Mouse (Mus musculus) forebrain, embryonic 15.5 days (tissue): ENCODE data around the gene Tat. TPM values are rescaled to one million over a fixed set of nuclear protein-coding genes. Genes with fewer than 3 reads are reported as not detected.
A peak's percentile ranks its signal among the peaks of the same experiment; 100 is the strongest.

Experiments used
- ATAC-seq: fragments of 200-750 bp; cut with Nextera tagmentation; replicated peaks from 2 replicates; pipeline ENCODE4 v1.8.0; 2017; ENCODE audit warnings: mild to moderate bottlenecking, moderate TSS enrichment, moderate library complexity
- H3K27ac ChIP-seq: fragments of 300-500 bp; sonication (generic); replicated peaks from 2 replicates; pipeline ENCODE4 v1.5.1; 2015; ENCODE audit warnings: mild to moderate bottlenecking, inconsistent platforms
- H3K27me3 ChIP-seq: fragments of 300-500 bp; sonication (generic); 2 replicates; pipeline ENCODE4 v1.6.1; 2015; ENCODE audit warnings: inconsistent platforms
- H3K36me3 ChIP-seq: fragments of 300-500 bp; sonication (generic); 2 replicates; pipeline ENCODE4 v1.6.1; 2015; ENCODE audit warnings: mild to moderate bottlenecking, inconsistent platforms
- H3K4me1 ChIP-seq: fragments of 300-500 bp; sonication (generic); 2 replicates; pipeline ENCODE4 v1.6.1; 2015; ENCODE audit warnings: inconsistent platforms
- H3K4me2 ChIP-seq: fragments of 300-500 bp; sonication (generic); replicated peaks from 2 replicates; pipeline ENCODE4 v1.6.1; 2015; ENCODE audit warnings: mild to moderate bottlenecking, inconsistent platforms
- H3K4me3 ChIP-seq: fragments of 300-500 bp; sonication (generic); 2 replicates; pipeline ENCODE4 v1.5.1; 2015; ENCODE audit warnings: mild to moderate bottlenecking, inconsistent platforms
- H3K9ac ChIP-seq: fragments of 300-500 bp; sonication (generic); replicated peaks from 2 replicates; pipeline ENCODE4 v1.6.1; 2015; ENCODE audit warnings: mild to moderate bottlenecking, inconsistent platforms
- H3K9me3 ChIP-seq: fragments of 300-500 bp; sonication (generic); 2 replicates; pipeline ENCODE4 v1.6.1; 2016; ENCODE audit warnings: inconsistent platforms
- WGBS: fragments of 180-500 bp; shearing (Covaris S2); methylation state at CpG from one replicate; pipeline ENCODE4 v1.1.7; 2015; ENCODE audit warnings: mixed read lengths; 5-methylcytosine and 5-hydroxymethylcytosine counted together
- polyA plus RNA-seq: library from polyadenylated mRNA; unstranded; fragments of >200 nt; fragmentation: Nextera tagmentation; extraction: Ambion mirVana; gene quantifications from 2 replicates; pipeline ENCODE4 v1.2.1, GENCODE M21; 2015

Gene Tat
- polyA plus RNA-seq, 1 experiment from 2014 or later, result not detected

DNA sequence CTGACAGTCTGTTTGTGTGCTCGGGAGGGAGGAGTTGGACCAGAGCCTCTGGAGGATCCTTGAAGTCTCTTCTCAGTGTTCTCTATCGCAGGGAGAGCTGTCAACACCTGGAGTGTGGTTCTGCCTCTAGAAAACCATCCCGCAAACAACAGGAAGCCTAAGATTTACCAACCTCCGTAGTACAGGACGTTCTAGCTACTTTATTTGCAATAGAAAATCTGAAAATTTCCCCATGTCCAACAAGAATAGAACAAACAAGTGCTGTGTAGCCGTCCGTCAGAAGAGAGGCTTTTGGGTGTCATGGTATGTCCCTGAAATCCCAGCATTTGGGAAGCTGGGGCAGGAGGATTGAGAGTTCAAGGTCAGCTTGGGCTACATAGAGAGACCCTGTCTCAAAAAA, 2.5 kb upstream of the Tat start:
- H3K27ac ChIP-seq, result no peak overlapping the region

DNA sequence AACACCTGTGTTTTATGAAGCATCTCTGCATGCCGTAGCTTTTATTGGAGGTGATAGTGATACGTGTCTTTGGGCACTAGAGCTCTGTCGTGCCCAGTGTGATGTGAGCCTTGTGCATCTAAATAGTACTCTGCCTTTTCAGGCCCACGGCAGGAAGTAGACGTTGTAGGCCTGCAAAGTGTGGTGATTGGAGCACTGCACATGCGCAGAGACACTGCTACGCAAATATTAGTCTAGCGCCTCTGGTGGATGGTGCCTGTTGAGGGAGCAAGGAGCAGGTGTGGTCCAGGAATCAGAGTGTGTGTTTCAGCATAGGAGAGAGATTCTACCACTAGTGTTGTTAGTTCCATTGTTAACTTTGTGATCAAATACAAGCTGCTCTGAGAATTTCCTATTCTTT, 1.1 kb upstream of the Tat start:
- Histone ChIP-seq H3K27ac (no peak overlapping the region), H3K36me3 (no peaks in the 10 kb centered on the region), H3K27me3 (no peaks in the 10 kb centered on the region), H3K4me1 (peaks cover 4% of the 10 kb centered on the region), H3K9me3 (no peaks in the 10 kb centered on the region), H3K9ac (no peak overlapping the region), H3K4me2 (no peak overlapping the region), H3K4me3 (no peak overlapping the region)
- no peak for ATAC-seq
- 93% methylated on average over 8 of the region's 8 CpGs for WGBS

More for the DNA sequence above, 2.5 kb upstream of the Tat start:
- WGBS, result 81% methylated on average over 7 of the region's 7 CpGs
- Histone ChIP-seq H3K36me3 (no peaks in the 10 kb centered on the region), H3K27me3 (no peaks in the 10 kb centered on the region), H3K4me1 (peaks cover 11% of the 10 kb centered on the region), H3K9ac (no peak overlapping the region), H3K4me3 (no peak overlapping the region), H3K4me2 (no peak overlapping the region), H3K9me3 (no peaks in the 10 kb centered on the region)
- no peak for ATAC-seq

DNA sequence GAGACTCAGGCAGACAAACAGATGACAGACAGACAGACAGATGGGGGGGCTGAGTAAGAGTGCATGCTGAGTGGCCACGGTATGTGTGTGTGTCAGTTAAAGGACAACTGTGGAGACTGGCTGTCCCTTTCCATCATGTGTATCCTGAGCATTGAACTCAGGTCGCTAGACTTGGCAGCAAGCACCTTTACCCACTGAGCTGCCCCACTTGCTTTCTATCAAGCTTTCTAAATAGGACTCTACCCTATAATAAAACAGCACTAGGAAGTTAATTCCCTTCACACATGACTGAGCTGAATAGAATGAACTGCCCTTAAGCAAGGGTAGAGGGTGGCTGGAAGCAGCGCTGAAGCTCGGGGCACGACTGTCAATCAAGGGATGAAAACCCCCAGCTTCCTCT, 1.9 kb downstream of the Tat start:
- Histone ChIP-seq H3K4me1 (no peaks in the 10 kb centered on the region), H3K9ac (no peak overlapping the region), H3K27me3 (no peaks in the 10 kb centered on the region), H3K4me2 (no peak overlapping the region), H3K9me3 (no peaks in the 10 kb centered on the region), H3K27ac (no peak overlapping the region), H3K4me3 (no peak overlapping the region), H3K36me3 (no peaks in the 10 kb centered on the region)
- ATAC-seq, result no peak
- WGBS, result 74% methylated on average over 5 of the region's 5 CpGs

DNA sequence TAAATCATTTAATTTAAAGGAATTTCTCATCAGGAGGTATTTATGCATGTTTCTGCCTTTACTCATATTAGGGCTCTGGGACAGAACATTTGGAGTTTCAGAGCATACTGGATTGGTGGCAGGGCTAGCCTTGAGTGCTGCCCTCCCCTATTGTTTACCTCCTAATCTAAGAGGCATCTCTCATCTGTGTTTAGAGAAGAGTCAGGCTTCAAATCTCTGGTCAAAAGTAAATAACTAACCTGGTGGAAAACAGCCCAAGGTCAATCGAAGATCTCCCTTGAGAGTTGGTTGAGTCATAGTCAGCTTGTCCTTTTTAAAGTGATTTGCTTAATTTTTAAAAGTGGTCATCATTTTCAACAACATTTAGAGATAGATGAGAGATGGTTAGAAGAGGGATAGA, 2.7 kb downstream of the Tat start:
- no peak overlapping the region for H3K9ac ChIP-seq
- H3K4me1 ChIP-seq, result no peaks in the 10 kb centered on the region
- H3K27ac ChIP-seq, result no peak overlapping the region
- H3K27me3 ChIP-seq, result no peaks in the 10 kb centered on the region
- no peaks in the 10 kb centered on the region for H3K36me3 ChIP-seq
- no peak overlapping the region for H3K4me3 ChIP-seq
- no peaks in the 10 kb centered on the region for H3K9me3 ChIP-seq
- ATAC-seq, result no peak
- 81% methylated on average over 1 of the region's 1 CpGs for WGBS
- no peak overlapping the region for H3K4me2 ChIP-seq

DNA sequence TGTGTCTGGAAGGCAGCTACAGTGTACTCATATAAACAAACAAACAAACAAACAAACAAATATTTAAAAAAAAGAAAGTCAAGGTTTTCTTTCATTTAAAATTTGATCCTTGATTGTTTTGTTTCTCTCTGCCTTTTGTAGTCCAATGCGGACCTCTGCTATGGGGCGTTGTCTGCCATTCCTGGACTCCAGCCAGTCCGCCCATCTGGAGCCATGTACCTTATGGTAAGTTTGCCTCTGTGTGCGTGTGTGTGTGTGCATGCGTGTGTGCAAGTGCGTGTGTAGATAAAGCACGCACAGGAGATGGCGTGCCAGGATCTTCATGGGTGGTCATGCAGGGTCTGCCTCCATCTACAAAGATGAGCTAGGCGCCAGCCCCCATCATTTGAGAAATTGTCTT, 7.1 kb downstream of the Tat start:
- H3K27me3 ChIP-seq, result no peaks in the 10 kb centered on the region
- no peaks in the 10 kb centered on the region for H3K36me3 ChIP-seq
- no peaks in the 10 kb centered on the region for H3K9me3 ChIP-seq
- ATAC-seq, result no peak
- no peak overlapping the region for H3K4me3 ChIP-seq
- no peak overlapping the region for H3K4me2 ChIP-seq
- H3K9ac ChIP-seq, result no peak overlapping the region
- H3K27ac ChIP-seq, result no peak overlapping the region
- no peaks in the 10 kb centered on the region for H3K4me1 ChIP-seq
- WGBS, result 76% methylated on average over 9 of the region's 9 CpGs

DNA sequence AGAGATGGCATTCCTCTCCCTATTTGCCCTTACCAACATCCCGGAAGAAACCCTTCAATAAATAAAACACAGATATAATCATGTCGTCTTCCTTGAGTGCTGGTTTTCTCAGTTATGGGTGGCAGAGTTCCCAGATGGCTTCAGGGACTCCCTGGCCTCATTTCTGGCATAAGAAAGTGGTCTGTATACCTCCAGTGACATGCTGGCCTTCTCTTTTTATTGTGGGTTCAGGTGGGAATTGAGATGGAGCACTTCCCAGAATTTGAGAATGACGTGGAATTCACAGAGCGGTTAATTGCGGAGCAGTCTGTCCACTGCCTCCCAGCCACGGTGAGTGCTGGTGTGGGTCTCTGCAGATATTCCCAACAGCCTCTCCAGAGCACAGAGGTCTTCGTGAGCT, 7.8 kb downstream of the Tat start:
- H3K9me3 ChIP-seq, result no peaks in the 10 kb centered on the region
- H3K4me1 ChIP-seq, result no peaks in the 10 kb centered on the region
- H3K4me2 ChIP-seq, result no peak overlapping the region
- H3K27me3 ChIP-seq, result no peaks in the 10 kb centered on the region
- no peak overlapping the region for H3K4me3 ChIP-seq
- WGBS, result 71% methylated on average over 7 of the region's 7 CpGs
- H3K27ac ChIP-seq, result no peak overlapping the region
- H3K36me3 ChIP-seq, result no peaks in the 10 kb centered on the region
- no peak for ATAC-seq
- H3K9ac ChIP-seq, result no peak overlapping the region

DNA sequence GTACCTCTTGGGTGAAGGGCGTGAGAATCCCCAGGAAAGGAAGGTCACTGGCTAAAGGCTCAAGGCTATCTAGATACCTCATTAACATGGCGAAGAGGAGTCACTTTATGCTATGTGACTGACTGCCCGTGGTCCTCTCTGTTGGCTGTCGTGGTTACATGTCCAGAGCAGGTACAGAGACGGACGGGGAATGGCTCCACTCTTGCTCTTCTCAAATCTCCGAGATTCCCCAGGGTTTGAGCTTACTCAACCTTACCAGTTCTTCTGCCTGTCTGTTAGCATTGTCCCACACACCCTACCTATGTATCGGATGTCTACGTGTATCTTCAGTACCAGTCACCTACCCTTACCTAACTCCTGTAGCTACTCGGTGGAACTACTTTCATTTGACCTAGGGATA, 9.7 kb downstream of the Tat start:
- H3K27me3 ChIP-seq, result no peaks in the 10 kb centered on the region
- no peaks in the 10 kb centered on the region for H3K9me3 ChIP-seq
- no peak overlapping the region for H3K27ac ChIP-seq
- ATAC-seq, result no peak
- no peaks in the 10 kb centered on the region for H3K36me3 ChIP-seq
- H3K9ac ChIP-seq, result no peak overlapping the region
- no peak overlapping the region for H3K4me3 ChIP-seq
- 91% methylated on average over 10 of the region's 10 CpGs for WGBS
- H3K4me1 ChIP-seq, result no peaks in the 10 kb centered on the region
- H3K4me2 ChIP-seq, result no peak overlapping the region

DNA sequence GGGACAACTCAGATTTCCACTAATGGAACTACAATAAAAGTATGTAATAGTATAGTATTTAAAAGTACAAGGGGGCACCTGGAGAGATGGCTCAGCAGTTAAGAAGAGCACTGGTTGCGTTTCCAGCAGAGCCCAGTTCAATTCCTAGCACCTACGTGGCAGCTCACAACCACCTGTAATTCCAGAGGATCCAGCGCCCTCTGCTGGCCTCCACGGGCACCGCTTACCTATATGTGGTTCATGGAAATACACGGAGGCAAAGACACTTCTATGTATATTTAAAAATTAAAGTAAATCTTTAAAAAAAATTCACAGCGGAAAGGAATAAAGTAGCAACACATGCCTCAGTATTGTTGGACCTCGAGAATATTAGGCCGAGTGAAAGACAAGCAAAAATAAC, 12.7 kb downstream of the Tat start:
- Histone ChIP-seq H3K4me1 (peaks cover 6% of the 10 kb centered on the region; the same call in 1 of the 2 replicates), H3K27ac (no peak overlapping the region), H3K4me3 (no peak overlapping the region), H3K4me2 (no peak overlapping the region), H3K9ac (no peak overlapping the region), H3K36me3 (no peaks in the 10 kb centered on the region), H3K27me3 (no peaks in the 10 kb centered on the region), H3K9me3 (no peaks in the 10 kb centered on the region)
- WGBS, result 32% methylated on average over 9 of the region's 9 CpGs
- no peak for ATAC-seq

DNA sequence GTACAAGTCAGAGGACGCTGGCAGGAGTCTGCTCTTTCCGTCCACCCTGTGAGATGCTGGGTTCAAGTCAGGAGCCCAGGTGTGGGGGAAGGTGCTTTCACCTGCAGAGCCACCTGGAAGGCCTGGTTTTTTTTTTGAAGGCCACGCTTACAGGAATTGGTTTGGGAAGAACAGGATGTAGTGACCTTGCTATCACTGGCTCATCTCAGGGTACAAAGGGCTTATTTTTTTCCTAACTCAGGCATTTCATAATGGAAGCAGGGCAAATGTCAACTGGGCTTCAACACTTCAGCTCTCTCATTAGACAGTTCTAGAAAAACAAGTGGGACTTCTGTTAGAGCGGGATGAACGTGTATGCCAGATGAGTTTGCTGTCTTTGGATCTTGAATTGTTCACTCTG, 14.1 kb downstream of the Tat start:
- Histone ChIP-seq H3K4me3 (no peak overlapping the region), H3K36me3 (no peaks in the 10 kb centered on the region), H3K4me1 (peaks cover 6% of the 10 kb centered on the region; the same call in 1 of the 2 replicates), H3K27ac (no peak overlapping the region), H3K9ac (no peak overlapping the region), H3K4me2 (no peak overlapping the region), H3K27me3 (no peaks in the 10 kb centered on the region), H3K9me3 (no peaks in the 10 kb centered on the region)
- WGBS, result 85% methylated on average over 5 of the region's 5 CpGs
- ATAC-seq, result no peak

DNA sequence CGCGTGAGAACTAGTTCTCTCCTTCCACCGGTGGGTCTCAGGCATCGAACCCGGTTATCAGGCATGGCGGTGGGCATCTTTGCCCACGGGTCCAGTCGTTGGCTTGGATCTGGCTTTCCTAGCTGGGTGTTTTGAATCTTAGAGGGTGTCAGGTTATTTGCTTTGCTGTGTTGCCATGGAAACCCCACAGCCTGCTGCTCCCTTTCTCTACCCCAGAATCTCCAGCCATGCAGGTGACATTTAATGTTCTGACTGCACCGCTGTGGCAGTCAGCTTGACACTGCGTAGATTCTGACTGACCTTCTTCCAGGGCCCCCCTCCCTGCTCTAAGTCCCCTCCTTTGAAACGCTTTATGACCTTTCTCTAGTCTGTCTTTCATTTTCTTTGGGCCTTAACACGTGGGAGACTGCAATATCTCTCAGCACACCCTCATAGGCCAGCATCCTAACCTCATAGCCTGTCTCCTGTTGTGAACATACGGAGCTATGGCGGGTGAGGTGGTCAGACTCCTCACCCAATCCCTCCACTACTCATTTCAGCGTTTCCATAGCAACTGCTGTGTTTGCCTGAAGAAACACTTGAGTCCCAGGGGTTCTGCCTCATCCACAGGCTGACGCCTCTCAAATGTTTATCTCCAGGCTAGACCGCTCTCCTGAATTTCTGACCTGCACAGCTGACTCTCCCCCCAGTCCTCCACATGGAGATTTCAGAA, 16.2 kb downstream of the Tat start:
- Histone ChIP-seq H3K27me3 (no peaks in the 10 kb centered on the region), H3K36me3 (no peaks in the 10 kb centered on the region), H3K4me3 (no peak overlapping the region), H3K9me3 (no peaks in the 10 kb centered on the region), H3K4me1 (peaks cover 6% of the 10 kb centered on the region; the same call in 1 of the 2 replicates), H3K27ac (peak overlapping the region; percentile 62), H3K9ac (no peak overlapping the region), H3K4me2 (no peak overlapping the region)
- 60% methylated on average over 17 of the region's 17 CpGs for WGBS
- peak; percentile 67 for ATAC-seq

DNA sequence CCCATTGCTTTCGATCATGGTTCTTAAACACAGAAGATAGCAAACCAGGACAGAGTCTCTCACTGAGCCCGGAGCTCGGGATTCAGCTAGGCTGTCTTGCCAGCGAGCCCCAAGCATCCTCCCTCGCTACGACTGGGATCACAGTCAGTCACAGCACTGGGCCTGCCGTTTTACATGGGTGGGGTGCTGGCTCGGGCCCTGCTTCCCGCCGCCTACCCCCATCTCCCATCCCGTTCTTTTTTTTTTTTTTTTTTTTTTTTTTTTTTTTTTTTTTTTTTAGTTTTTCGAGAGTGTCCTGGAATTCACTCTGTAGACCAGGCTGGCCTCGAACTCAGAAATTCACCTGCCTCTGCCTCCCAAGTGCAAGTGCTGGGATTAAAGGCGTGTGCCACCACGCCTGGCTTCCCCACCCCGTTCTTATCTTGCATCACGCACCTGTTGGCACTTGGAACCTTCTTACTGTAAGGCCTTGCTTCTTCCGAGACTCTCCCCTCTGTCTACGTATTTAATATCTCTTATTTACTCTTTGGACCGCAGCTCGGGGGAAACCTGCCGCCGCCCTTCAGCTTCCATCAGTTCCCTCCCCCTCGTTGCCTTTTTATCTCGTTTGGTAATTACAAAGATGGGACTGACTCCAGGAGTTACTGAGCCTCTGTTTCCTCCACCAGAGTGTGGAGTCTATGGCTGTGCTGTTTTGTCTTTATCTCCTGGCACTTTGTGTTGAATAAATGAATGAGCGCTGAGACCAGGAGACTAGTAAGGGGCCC, 18.2 kb downstream of the Tat start:
- Histone ChIP-seq H3K36me3 (no peaks in the 10 kb centered on the region), H3K4me2 (no peak overlapping the region), H3K27ac (no peak overlapping the region), H3K9ac (no peak overlapping the region), H3K4me3 (no peak overlapping the region), H3K27me3 (no peaks in the 10 kb centered on the region), H3K4me1 (peaks cover 6% of the 10 kb centered on the region; the same call in 1 of the 2 replicates), H3K9me3 (no peaks in the 10 kb centered on the region)
- no peak for ATAC-seq
- 84% methylated on average over 26 of the region's 26 CpGs for WGBS

DNA sequence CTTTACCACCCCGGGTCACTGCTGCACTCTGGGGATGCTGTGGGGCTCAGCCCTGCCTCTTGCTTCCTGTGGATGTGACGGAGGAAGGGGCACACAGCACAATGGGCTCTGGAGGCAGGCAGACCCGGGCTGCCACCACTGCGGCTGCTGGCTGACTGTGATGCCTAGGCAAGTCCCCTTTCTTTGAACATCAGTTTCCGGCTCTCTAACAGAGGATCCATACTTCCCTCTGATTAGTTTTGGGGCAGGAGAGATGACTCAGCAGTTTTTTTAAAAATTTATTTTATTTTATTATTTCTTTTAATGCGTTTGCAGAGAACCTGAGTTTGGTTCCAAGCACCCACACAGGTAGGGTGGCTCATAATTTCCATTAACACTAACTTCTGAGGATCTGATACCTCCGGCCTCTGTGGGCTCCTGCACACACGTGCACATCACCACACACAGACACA, 18.8 kb downstream of the Tat start:
- WGBS, result 66% methylated on average over 8 of the region's 8 CpGs

More for the DNA sequence above, 18.8 kb downstream of the Tat start:
- no peak overlapping the region for H3K9ac ChIP-seq
- no peaks in the 10 kb centered on the region for H3K27me3 ChIP-seq
- H3K27ac ChIP-seq, result no peak overlapping the region
- no peaks in the 10 kb centered on the region for H3K36me3 ChIP-seq
- no peak overlapping the region for H3K4me2 ChIP-seq
- no peak for ATAC-seq
- H3K4me1 ChIP-seq, result peaks cover 6% of the 10 kb centered on the region; the same call in 1 of the 2 replicates
- no peak overlapping the region for H3K4me3 ChIP-seq
- no peaks in the 10 kb centered on the region for H3K9me3 ChIP-seq
